Mouse (Mus musculus) ES-E14 (cell line): ENCODE measurements at regions not wholly inside any gene's neighbourhood (a gene's known extent, or its start where the extent isn't known, plus 50 kb on each side); places are given as distances from the start of the nearest gene placed in this dataset.

Source experiments
- DNase-seq: peaks from one replicate; pipeline ENCODE4 v3.0.0-alpha.2; 2013; ENCODE audit warnings: low read depth, low spot score
- H3K27ac ChIP-seq: 2 replicates; pipeline ENCODE4 v1.5.1; 2012; ENCODE audit warnings: low read depth, mild to moderate bottlenecking, low read length, moderate library complexity, mixed read lengths; ENCODE audit not compliant: poor library complexity, insufficient read depth, severe bottlenecking
- H3K36me3 ChIP-seq: 2 replicates; pipeline ENCODE4 v1.6.1; 2012; ENCODE audit warnings: mild to moderate bottlenecking, low read length, moderate library complexity, mixed read lengths; ENCODE audit not compliant: control insufficient read depth, poor library complexity, insufficient read depth, severe bottlenecking
- H3K4me1 ChIP-seq, 2 experiments: fragments of 150-350 bp in 1 of 2; sonication (generic) in 1 of 2; 2 replicates each; pipeline ENCODE4 v1.6.1; 2012; ENCODE audit warnings: low read length in 2 of 2, mild to moderate bottlenecking in 1 of 2, mixed read lengths in 1 of 2; ENCODE audit not compliant: control insufficient read depth in 2 of 2, insufficient read depth in 2 of 2, poor library complexity in 1 of 2
- H3K4me3 ChIP-seq, 2 experiments: fragments of 150-350 bp in 1 of 2; sonication (generic) in 1 of 2; 2 replicates each; pipeline ENCODE4 v1.5.1; 2012; ENCODE audit warnings: low read length in 2 of 2, low read depth in 1 of 2, mild to moderate bottlenecking in 1 of 2, mixed read lengths in 1 of 2; ENCODE audit not compliant: insufficient read depth in 1 of 2, poor library complexity in 1 of 2, severe bottlenecking in 1 of 2
- H3K9ac ChIP-seq: 2 replicates; pipeline ENCODE4 v1.6.1; 2012; ENCODE audit warnings: low read depth, mild to moderate bottlenecking, low read length, mixed read lengths; ENCODE audit not compliant: poor library complexity, insufficient read depth, severe bottlenecking
- H3K9me3 ChIP-seq: fragments of 150-350 bp; sonication (generic); 2 replicates; pipeline ENCODE4 v1.6.1; 2012; ENCODE audit warnings: low read depth, mild to moderate bottlenecking, low read length; ENCODE audit not compliant: control insufficient read depth, insufficient read depth
- CHD2 ChIP-seq: IDR thresholded peaks from 2 replicates; pipeline ENCODE4 v1.6.1; 2014; ENCODE audit warnings: mild to moderate bottlenecking, low read depth, low read length, inconsistent platforms
- HCFC1 ChIP-seq: IDR thresholded peaks from 2 replicates; pipeline ENCODE4 v1.6.1; 2012; ENCODE audit warnings: low read length, inconsistent platforms, borderline replicate concordance; ENCODE audit not compliant: insufficient read depth
- MAFK ChIP-seq: IDR thresholded peaks from 2 replicates; pipeline ENCODE4 v1.6.1; 2014; ENCODE audit warnings: mild to moderate bottlenecking, low read depth, low read length, inconsistent platforms; ENCODE audit not compliant: insufficient read depth
- ZC3H11A ChIP-seq: IDR thresholded peaks from 2 replicates; pipeline ENCODE4 v1.6.1; 2012; ENCODE audit warnings: low read depth, mild to moderate bottlenecking, inconsistent platforms, low read length, borderline replicate concordance
- ZNF384 ChIP-seq: IDR thresholded peaks from 2 replicates; pipeline ENCODE4 v1.6.1; 2012; ENCODE audit warnings: low read depth, low read length, inconsistent platforms
- in situ Hi-C, 2 experiments: fragments of 600-800 bp; cut with MboI; formaldehyde crosslinking; loops; one replicate each; pipeline ENCODE4 v1.15.1; 2025; ENCODE audit warnings: low sequenced_read_pairs in 2 of 2, inconsistent platforms in 1 of 2; ENCODE audit not compliant: unreplicated experiment in 2 of 2

GRCm38 (mm10) chr17:84051212-84051611 lies 136.5 kb downstream of the Zfp36l2 start:
- Histone ChIP-seq H3K4me1 (no peaks in the 10 kb centered on the region), H3K9me3 (no peaks in the 10 kb centered on the region), H3K36me3 (no peaks in the 10 kb centered on the region), H3K9ac (no peak overlapping the region), H3K27ac (no peak overlapping the region), H3K4me3 (no peak overlapping the region)
- in situ Hi-C loops = no loop called here
- no peak for DNase-seq
- TF ChIP-seq ZC3H11A (no peak), ZNF384 (no peak), MAFK (no peak), HCFC1 (no peak), CHD2 (no peak)

- Histone ChIP-seq H3K27ac (no peak overlapping the region), H3K36me3 (no peaks in the 10 kb centered on the region), H3K9me3 (no peaks in the 10 kb centered on the region), H3K4me3 (no peak overlapping the region), H3K4me1 (peaks cover 0 to 2% of the 10 kb centered on the region in 2 experiments; a peak in 1 of 4 replicates), H3K9ac (no peak overlapping the region)
- in situ Hi-C loops = no loop called here
- no peak for DNase-seq
- TF ChIP-seq HCFC1 (no peak), ZNF384 (no peak), CHD2 (no peak), MAFK (no peak), ZC3H11A (no peak)
Measured at GRCm38 (mm10) chr17:84048533-84048932, 139.2 kb downstream of the Zfp36l2 start.

DNA sequence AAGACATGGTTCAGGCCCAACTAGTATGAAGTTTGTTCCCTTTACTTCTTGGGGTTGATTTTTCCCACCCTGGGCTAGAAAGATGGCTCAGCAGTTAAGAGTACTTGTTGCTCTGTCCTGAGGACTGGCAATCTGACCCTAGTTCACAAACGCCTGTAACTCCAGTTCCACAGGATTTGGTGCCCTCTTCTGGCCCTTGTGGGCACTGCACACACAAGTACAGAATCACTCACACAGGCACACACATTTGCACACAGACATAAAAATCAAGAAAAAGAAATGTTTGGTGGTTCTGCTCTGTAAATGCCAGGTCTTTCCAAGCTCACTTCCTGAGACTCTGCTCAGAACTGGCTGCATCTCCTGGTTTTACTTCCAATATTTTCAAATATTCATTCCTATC lies 140.2 kb downstream of the Zfp36l2 start:
- in situ Hi-C loops = no loop called here

DNA sequence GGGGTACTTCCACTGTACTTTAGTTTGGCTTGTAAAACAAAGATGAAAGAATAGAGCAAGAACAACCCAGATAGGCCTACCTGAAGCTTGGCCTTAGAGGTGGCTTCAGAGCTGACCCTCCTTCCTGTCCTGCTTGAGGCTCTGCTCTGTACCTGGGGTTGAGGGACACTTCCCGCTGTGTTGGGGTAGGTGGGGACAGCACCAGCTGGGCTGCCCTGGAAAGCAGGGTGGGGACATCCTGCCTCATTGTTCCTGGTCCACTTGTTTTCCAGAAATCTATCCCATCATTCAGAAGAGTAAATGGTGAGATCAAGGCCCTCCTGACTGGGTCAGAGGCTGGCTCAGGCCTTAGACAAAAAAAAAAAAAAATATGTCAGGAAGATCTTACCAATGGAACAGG lies 141.9 kb downstream of the Zfp36l2 start:
- Histone ChIP-seq H3K4me3 (no peak overlapping the region), H3K36me3 (no peaks in the 10 kb centered on the region), H3K9me3 (peaks cover 7% of the 10 kb centered on the region; the same call in 1 of the 2 replicates), H3K27ac (no peak overlapping the region), H3K9ac (no peak overlapping the region), H3K4me1 (peaks cover 0 to 2% of the 10 kb centered on the region in 2 experiments; a peak in 1 of 4 replicates)
- in situ Hi-C loops = no loop called here
- DNase-seq = no peak
- no peak for TF ChIP-seq ZC3H11A
- TF ChIP-seq MAFK = no peak
- no peak for TF ChIP-seq ZNF384
- no peak for TF ChIP-seq HCFC1
- TF ChIP-seq CHD2 = no peak

More for the DNA sequence above, 140.2 kb downstream of the Zfp36l2 start:
- TF ChIP-seq ZC3H11A = peak; percentile 70; the same call in 1 of the 2 replicates
- no peak for TF ChIP-seq CHD2
- TF ChIP-seq MAFK = no peak
- TF ChIP-seq HCFC1 = no peak
- no peak for DNase-seq
- Histone ChIP-seq H3K4me3 (no peak overlapping the region), H3K9me3 (no peaks in the 10 kb centered on the region), H3K4me1 (peaks cover 0 to 2% of the 10 kb centered on the region in 2 experiments; a peak in 1 of 4 replicates), H3K9ac (no peak overlapping the region), H3K27ac (no peak overlapping the region), H3K36me3 (no peaks in the 10 kb centered on the region)

- Histone ChIP-seq H3K9ac (no peak overlapping the region), H3K36me3 (no peaks in the 10 kb centered on the region; the same call in 1 of the 2 replicates), H3K4me1 (peaks cover 0 to 2% of the 10 kb centered on the region in 2 experiments; a peak in 1 of 4 replicates), H3K27ac (no peak overlapping the region), H3K9me3 (peaks cover 15% of the 10 kb centered on the region; the same call in 1 of the 2 replicates), H3K4me3 (no peak overlapping the region)
- TF ChIP-seq ZNF384 = no peak
- TF ChIP-seq ZC3H11A = no peak
- no peak for TF ChIP-seq CHD2
- no peak for TF ChIP-seq HCFC1
- TF ChIP-seq MAFK = no peak
- no peak for DNase-seq
- in situ Hi-C loops = no loop called here
Measured at GRCm38 (mm10) chr17:84044472-84044936, 143.2 kb downstream of the Zfp36l2 start.
